Mouse (Mus musculus): ENCODE data around the gene Tmtc4.

- TF ChIP-seq JUND (conservative IDR thresholded peaks at IDR 0.05; ENCODE audit: low read depth, low read length): no peak
- TF ChIP-seq E2F4 (IDR thresholded peaks at IDR 0.05; ENCODE audit: insufficient replicate concordance, low read depth, low read length): no peak
- no peak for TF ChIP-seq UBTF (IDR thresholded peaks at IDR 0.05; ENCODE audit: low read depth, low read length)
- no peak for TF ChIP-seq CTCF (conservative IDR thresholded peaks at IDR 0.05 in 1 of 2, IDR thresholded peaks at IDR 0.05 in 1 of 2; ENCODE audit: low read depth in 2 of 2, low read length in 2 of 2)
- TF ChIP-seq HCFC1 (IDR thresholded peaks at IDR 0.05; ENCODE audit: low read depth, low read length): no peak
- no peak for TF ChIP-seq RAD21 (IDR thresholded peaks at IDR 0.05; ENCODE audit: low read depth, low read length)
These were observed 31.9 kb upstream of the Tmtc4 start for GRCm38 (mm10) chr14:123015687-123016086.

Data from CH12.LX (cell line).